Mouse (Mus musculus) forebrain, embryonic 14.5 days (tissue): ENCODE measurements at regions not wholly inside any gene's neighbourhood (a gene's known extent, or its start where the extent isn't known, plus 50 kb on each side); places are given as distances from the start of the nearest gene placed in this dataset.

ENCODE experiments used
- ATAC-seq: fragments of 200-750 bp; cut with Nextera tagmentation; 2 replicates; pipeline ENCODE4 v1.8.0; 2017; ENCODE audit warnings: mild to moderate bottlenecking, moderate library complexity
- DNase-seq: peaks from one replicate; pipeline ENCODE4 v3.0.0-alpha.2; 2015; ENCODE audit warnings: low spot score
- H3K27ac ChIP-seq: fragments of 300-500 bp; sonication (generic); 2 replicates; pipeline ENCODE4 v1.5.1; 2014; ENCODE audit warnings: low read depth, mild to moderate bottlenecking, control low read depth, low read length, moderate library complexity
- H3K27me3 ChIP-seq: fragments of 300-500 bp; sonication (generic); replicated peaks from 2 replicates; pipeline ENCODE4 v1.6.1; 2014; ENCODE audit warnings: low read length, control low read depth, mixed read lengths; ENCODE audit not compliant: control insufficient read depth, insufficient read depth
- H3K36me3 ChIP-seq: fragments of 300-500 bp; sonication (generic); 2 replicates; pipeline ENCODE4 v1.6.1; 2014; ENCODE audit warnings: low read length, control low read depth; ENCODE audit not compliant: control insufficient read depth, insufficient read depth
- H3K4me1 ChIP-seq: fragments of 300-500 bp; sonication (generic); 2 replicates; pipeline ENCODE4 v1.6.1; 2014; ENCODE audit warnings: antibody characterized with exemption, low read length, control low read depth; ENCODE audit not compliant: control insufficient read depth, insufficient read depth
- H3K4me2 ChIP-seq: fragments of 300-500 bp; sonication (generic); 2 replicates; pipeline ENCODE4 v1.6.1; 2014; ENCODE audit warnings: mild to moderate bottlenecking, control low read depth, low read length
- H3K4me3 ChIP-seq: fragments of 300-500 bp; sonication (generic); 2 replicates; pipeline ENCODE4 v1.5.1; 2014; ENCODE audit warnings: low read depth, low read length, control low read depth
- H3K9ac ChIP-seq: fragments of 300-500 bp; sonication (generic); 2 replicates; pipeline ENCODE4 v1.6.1; 2014; ENCODE audit warnings: mild to moderate bottlenecking, low read length, control low read depth, moderate library complexity
- H3K9me3 ChIP-seq: fragments of 300-500 bp; sonication (generic); replicated peaks from 2 replicates; pipeline ENCODE4 v1.6.1; 2016; ENCODE audit warnings: low read length, control low read depth, mixed read lengths; ENCODE audit not compliant: control insufficient read depth
- WGBS: fragments of 180-500 bp; shearing (Covaris S2); extraction: QIAGEN DNeasy Blood & Tissue Kit; methylation state at CpG from one replicate; pipeline ENCODE4 v1.1.7; 2014; 5-methylcytosine and 5-hydroxymethylcytosine counted together

DNA sequence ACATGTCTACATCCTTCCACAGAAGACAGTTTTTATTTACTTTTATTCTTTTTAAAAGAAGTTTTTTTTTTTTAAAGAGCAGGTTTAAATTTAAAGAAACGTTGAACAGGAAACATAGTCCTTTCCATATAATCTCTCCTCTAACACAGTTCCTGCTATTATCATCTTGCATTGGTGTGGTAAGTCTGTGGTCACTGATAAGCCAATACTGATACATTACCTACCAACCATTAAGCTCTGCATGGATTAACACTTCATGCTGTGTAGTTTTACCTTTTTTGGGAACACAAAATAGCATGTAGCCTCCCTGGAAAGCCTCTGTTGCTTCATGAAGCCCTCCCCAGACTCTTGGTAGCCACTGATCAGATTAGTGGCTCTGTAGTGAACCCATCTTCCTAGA, 617.4 kb upstream of the Fam160b2 start:
- no peak for ATAC-seq
- 89% methylated on average over 1 of the region's 1 CpGs for WGBS

DNA sequence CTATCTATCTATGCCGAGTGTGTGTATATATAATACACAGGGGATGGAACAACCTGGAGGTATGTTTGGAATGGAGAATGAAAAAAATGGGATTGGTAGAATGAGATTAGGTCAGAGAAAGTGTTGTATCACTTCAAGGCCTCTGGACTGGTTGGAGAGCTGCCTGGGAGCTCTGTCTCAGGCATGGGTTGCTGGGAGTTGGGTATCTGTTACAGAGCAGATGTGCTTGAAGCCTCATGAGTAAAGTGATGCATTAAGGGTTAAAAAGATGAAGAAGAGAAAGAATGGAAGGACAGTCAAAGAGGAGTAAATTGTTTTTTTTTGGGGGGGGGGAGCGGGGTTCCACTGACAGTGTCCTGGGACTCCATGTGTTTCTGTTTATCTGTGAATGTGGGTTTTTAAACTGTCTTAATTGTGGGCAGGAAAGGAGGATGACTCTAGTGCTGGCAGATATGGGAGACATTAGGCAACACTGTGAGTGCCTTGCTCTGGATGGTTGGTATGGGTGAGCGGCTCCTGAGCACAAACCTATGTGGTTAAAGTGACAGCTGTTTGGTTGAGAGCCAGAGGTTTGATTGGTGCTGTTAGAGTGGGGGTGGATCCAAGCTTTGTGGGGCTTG, 611.8 kb upstream of the Fam160b2 start:
- H3K4me2 ChIP-seq = no peak overlapping the region

More for the DNA sequence above, 617.4 kb upstream of the Fam160b2 start:
- H3K4me3 ChIP-seq = no peak overlapping the region
- H3K36me3 ChIP-seq = no peaks in the 10 kb centered on the region
- H3K27ac ChIP-seq = no peak overlapping the region
- H3K4me2 ChIP-seq = no peak overlapping the region
- no peaks in the 10 kb centered on the region for H3K9me3 ChIP-seq
- H3K9ac ChIP-seq = no peak overlapping the region
- H3K4me1 ChIP-seq = no peaks in the 10 kb centered on the region
- no peaks in the 10 kb centered on the region for H3K27me3 ChIP-seq
- DNase-seq = no peak

DNA sequence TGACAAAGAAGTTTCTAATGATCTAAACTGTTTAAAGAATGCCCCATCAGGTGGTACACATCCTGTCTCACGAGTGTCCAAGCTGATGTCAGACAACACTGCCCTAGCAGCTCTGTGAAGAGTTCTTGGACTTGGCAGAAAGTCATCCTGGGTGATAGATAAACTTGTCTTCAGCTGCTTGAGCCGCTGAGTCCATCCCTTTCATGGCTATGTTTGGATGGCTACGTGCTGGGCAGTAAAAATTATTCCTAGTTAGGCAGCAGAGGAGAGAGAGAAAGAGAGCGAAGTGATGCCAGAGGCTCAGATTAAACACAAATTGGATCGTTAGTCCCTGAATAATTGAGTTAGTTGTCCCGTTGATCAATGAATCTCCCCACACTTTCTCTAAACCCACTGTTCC, 603.8 kb upstream of the Fam160b2 start:
- ATAC-seq = no peak
- Histone ChIP-seq H3K9ac (no peak overlapping the region), H3K4me3 (no peak overlapping the region), H3K27ac (no peak overlapping the region), H3K4me1 (no peaks in the 10 kb centered on the region), H3K36me3 (no peaks in the 10 kb centered on the region), H3K27me3 (no peaks in the 10 kb centered on the region), H3K9me3 (no peaks in the 10 kb centered on the region), H3K4me2 (no peak overlapping the region)
- 25% methylated on average over 6 of the region's 6 CpGs for WGBS
- no peak for DNase-seq

More for the DNA sequence above, 611.8 kb upstream of the Fam160b2 start:
- no peaks in the 10 kb centered on the region for H3K9me3 ChIP-seq
- H3K9ac ChIP-seq = no peak overlapping the region
- 87% methylated on average over 3 of the region's 3 CpGs for WGBS
- H3K27me3 ChIP-seq = no peaks in the 10 kb centered on the region
- no peak for DNase-seq
- no peak overlapping the region for H3K4me3 ChIP-seq
- no peaks in the 10 kb centered on the region for H3K36me3 ChIP-seq
- no peak for ATAC-seq
- H3K4me1 ChIP-seq = no peaks in the 10 kb centered on the region
- H3K27ac ChIP-seq = no peak overlapping the region

- no peak for DNase-seq
- no peak overlapping the region for H3K4me3 ChIP-seq
- H3K9ac ChIP-seq = no peak overlapping the region
- H3K4me1 ChIP-seq = no peaks in the 10 kb centered on the region
- ATAC-seq = no peak
- H3K9me3 ChIP-seq = no peaks in the 10 kb centered on the region
- no peaks in the 10 kb centered on the region for H3K27me3 ChIP-seq
- H3K4me2 ChIP-seq = no peak overlapping the region
- H3K27ac ChIP-seq = no peak overlapping the region
- 98% methylated on average over 1 of the region's 1 CpGs for WGBS
- no peaks in the 10 kb centered on the region for H3K36me3 ChIP-seq
Measured at GRCm38 (mm10) chr14:71200917-71201316, 601.3 kb upstream of the Fam160b2 start.

GRCm38 (mm10) chr14:71199178-71199879, 599.7 kb upstream of the Fam160b2 start:
- H3K4me1 ChIP-seq = no peaks in the 10 kb centered on the region
- H3K4me3 ChIP-seq = no peak overlapping the region
- no peak for ATAC-seq
- no peak for DNase-seq
- 70% methylated on average over 9 of the region's 9 CpGs for WGBS
- no peak overlapping the region for H3K4me2 ChIP-seq
- no peaks in the 10 kb centered on the region for H3K27me3 ChIP-seq
- no peaks in the 10 kb centered on the region for H3K36me3 ChIP-seq
- H3K9me3 ChIP-seq = no peaks in the 10 kb centered on the region
- H3K27ac ChIP-seq = no peak overlapping the region
- no peak overlapping the region for H3K9ac ChIP-seq

GRCm38 (mm10) chr14:71194219-71194618, 594.6 kb upstream of the Fam160b2 start:
- no peak for DNase-seq
- Histone ChIP-seq H3K9ac (no peak overlapping the region), H3K27me3 (no peaks in the 10 kb centered on the region), H3K27ac (no peak overlapping the region), H3K9me3 (no peaks in the 10 kb centered on the region), H3K4me2 (no peak overlapping the region), H3K4me1 (no peaks in the 10 kb centered on the region), H3K36me3 (no peaks in the 10 kb centered on the region), H3K4me3 (no peak overlapping the region)
- 97% methylated on average over 2 of the region's 2 CpGs for WGBS
- ATAC-seq = no peak

DNA sequence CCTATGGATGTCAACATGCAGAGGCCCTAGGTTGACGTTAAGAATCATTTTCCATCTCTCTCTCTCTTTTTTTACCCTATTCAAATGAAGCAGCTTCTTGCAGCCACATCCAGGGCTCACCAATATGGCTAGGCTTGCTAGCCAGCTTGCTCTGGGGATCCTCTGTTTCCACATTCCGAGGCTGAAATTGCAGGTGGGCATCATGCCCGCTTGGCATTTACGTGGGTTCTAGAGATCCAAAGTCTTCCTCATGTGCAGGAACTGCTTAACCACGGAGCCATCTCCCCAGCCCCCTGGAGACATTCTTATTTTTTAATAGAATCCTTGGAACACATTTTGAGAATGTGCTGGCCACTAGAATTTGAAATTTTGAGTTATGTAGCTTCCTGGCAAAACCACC, 592.9 kb upstream of the Fam160b2 start:
- no peak overlapping the region for H3K9ac ChIP-seq
- no peak for DNase-seq
- H3K36me3 ChIP-seq = no peaks in the 10 kb centered on the region
- no peak overlapping the region for H3K4me3 ChIP-seq
- ATAC-seq = no peak
- H3K4me1 ChIP-seq = no peaks in the 10 kb centered on the region
- WGBS = 85% methylated on average over 5 of the region's 5 CpGs
- no peaks in the 10 kb centered on the region for H3K9me3 ChIP-seq
- H3K27me3 ChIP-seq = no peaks in the 10 kb centered on the region
- no peak overlapping the region for H3K27ac ChIP-seq
- H3K4me2 ChIP-seq = no peak overlapping the region

GRCm38 (mm10) chr14:71189360-71189759, 589.7 kb upstream of the Fam160b2 start:
- no peak overlapping the region for H3K4me2 ChIP-seq
- WGBS = 74% methylated on average over 2 of the region's 2 CpGs
- H3K9ac ChIP-seq = no peak overlapping the region
- no peak overlapping the region for H3K4me3 ChIP-seq
- ATAC-seq (no peak), DNase-seq (no peak)
- H3K9me3 ChIP-seq = no peaks in the 10 kb centered on the region
- no peaks in the 10 kb centered on the region for H3K4me1 ChIP-seq
- no peak overlapping the region for H3K27ac ChIP-seq
- no peaks in the 10 kb centered on the region for H3K36me3 ChIP-seq
- H3K27me3 ChIP-seq = no peaks in the 10 kb centered on the region

DNA sequence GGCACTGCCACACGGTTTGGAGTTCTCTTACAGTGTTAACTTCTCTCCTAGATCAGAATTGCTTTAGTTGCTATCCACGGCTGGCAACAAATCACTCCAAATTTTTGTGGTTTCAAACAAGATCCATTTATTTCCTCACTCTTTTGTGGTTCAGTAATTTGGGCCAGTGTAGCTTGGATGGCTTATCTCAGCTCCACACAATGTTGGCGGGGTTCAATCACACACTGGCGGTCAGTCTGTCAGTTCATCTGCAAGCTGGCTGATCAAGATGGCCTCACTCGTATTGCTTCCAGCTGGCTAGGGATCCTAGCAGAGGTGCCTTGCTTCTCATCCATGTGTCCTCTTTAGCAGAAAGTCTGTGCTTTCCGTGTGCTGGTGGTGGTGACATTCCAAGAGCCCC, 577.7 kb upstream of the Fam160b2 start:
- Histone ChIP-seq H3K9me3 (no peaks in the 10 kb centered on the region), H3K4me3 (no peak overlapping the region), H3K27me3 (no peaks in the 10 kb centered on the region), H3K4me2 (no peak overlapping the region), H3K4me1 (no peaks in the 10 kb centered on the region), H3K36me3 (no peaks in the 10 kb centered on the region), H3K9ac (no peak overlapping the region), H3K27ac (no peak overlapping the region)
- WGBS = 82% methylated on average over 6 of the region's 6 CpGs
- ATAC-seq (no peak), DNase-seq (no peak)
